Mouse (Mus musculus): ENCODE results near the gene Ccsap.

Ccsap gene

GRCm38 (mm10) chr8:123807024-123807431, 53.0 kb downstream of the Ccsap start:
- no peak for DNase-seq (ENCODE audit: extremely low read depth, low read depth, low spot score)

GRCm38 (mm10) chr8:123806374-123806935, 53.6 kb downstream of the Ccsap start:
- DNase-seq (ENCODE audit: extremely low read depth, low read depth, low spot score) = no peak

- DNase-seq (ENCODE audit: extremely low read depth, low read depth, low spot score) = no peak
Observed at GRCm38 (mm10) chr8:123805718-123806373, 54.2 kb downstream of the Ccsap start, which contains the start of gene Rab4a. Rab4a (plus strand) TSS chr8:123805985.

DNA sequence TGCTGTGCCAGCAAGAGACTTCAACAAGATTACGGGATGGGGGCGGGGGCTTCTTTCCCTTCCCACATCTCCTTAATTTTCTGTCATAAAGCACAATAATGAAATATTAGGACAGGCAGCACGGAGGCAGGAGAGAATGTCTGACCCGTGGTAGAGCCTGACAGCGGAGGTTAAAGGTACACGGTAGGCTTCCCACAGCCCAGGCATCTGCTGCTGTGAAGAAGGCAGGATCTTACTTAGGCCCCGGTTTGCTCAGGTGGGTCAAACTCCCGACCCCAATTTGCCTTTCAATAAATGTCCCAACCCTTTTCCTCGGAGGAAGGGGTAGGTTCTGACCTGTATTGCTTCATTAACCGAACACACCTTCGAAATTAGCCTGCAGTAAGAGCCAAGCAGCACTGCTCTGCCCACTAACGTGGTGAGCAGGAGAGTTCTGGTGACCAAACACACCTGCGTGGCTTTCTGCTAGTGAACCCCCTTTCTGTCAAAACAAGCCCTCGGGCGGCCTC, 54.7 kb downstream of the Ccsap start:
- no peak for DNase-seq (ENCODE audit: extremely low read depth, low read depth, low spot score)

DNA sequence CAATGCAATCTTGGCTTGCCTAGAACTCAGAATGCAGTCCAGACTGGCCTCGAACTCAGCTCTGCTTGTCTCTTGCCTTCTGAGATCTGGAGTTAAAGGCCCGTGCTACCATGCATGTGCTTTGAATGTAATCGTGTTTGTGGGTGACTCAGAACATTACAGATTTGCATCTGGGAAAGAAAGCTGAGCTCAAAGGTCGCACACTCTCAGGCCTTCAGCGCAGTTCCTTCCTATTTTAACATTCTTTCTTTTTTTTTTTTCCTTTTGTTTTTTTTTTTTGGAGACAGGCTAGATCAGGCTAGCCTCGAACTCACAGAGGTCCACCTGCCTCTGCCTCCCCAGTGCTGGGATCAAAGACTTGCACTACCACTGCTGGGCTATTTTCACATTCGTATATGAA, 55.4 kb downstream of the Ccsap start:
- DNase-seq (ENCODE audit: extremely low read depth, low read depth, low spot score) = no peak

DNA sequence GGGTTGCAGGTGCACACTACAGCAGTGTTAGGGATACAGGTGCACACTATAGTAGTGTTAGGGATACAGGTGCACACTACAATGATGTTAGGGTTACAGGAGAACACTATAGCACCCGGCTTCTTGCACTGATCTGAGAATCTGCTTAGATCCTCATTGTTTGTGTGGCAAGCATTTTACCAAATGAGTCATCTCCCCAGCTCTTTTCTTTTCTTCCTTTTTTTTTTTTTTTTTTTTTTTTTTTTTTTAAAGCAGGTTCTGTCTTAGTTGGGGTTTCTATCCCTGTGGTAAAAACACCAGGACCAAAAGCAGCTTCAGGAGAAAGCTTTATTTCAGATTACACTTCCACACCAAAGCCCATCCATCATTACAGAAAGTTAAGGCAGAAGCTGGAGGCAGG, 56.4 kb downstream of the Ccsap start:
- DNase-seq (ENCODE audit: extremely low read depth, low read depth, low spot score) = no peak

- DNase-seq (ENCODE audit: extremely low read depth, low read depth, low spot score) = no peak
Observed at GRCm38 (mm10) chr8:123801538-123801937, 58.5 kb downstream of the Ccsap start.

DNA sequence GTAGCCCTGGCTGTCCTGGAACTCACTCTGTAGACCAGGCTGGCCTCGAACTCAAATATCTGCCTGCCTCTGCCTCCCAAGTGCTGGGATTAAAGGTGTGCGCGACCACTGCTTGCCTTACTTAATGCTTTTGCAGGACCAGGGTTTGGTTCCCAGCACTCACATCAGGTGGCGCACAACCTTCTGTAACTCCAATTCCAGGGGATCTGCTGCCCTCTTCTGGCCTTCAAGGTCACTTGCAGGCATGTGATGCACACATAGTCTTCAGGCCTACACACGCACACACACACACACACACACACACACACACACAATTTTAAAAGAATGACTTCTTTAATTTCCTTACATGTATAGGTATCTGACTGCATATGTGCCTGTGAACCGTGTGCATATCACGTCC, 59.1 kb downstream of the Ccsap start:
- DNase-seq (ENCODE audit: extremely low read depth, low read depth, low spot score) = no peak

DNA sequence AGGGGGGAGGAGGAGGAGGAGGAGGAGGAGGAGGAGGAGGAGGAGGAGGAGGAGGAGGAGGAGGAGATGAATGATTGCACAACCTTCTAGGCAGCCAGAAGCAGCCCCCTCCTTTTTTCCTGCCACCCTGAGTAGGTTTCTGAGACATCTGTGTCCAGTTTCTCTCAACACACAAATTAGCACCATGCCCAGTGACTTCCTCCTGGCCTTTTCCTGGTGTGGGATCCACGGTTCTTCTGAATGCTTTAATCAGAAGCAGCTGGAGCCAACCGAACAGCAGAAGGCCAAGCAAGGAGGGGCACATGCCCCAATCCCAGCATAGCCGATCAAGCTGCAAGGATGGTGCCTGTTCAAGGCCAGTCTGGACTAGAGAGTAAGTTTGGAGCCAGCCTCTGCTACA, 60.1 kb downstream of the Ccsap start:
- no peak for DNase-seq (ENCODE audit: extremely low read depth, low read depth, low spot score)

DNA sequence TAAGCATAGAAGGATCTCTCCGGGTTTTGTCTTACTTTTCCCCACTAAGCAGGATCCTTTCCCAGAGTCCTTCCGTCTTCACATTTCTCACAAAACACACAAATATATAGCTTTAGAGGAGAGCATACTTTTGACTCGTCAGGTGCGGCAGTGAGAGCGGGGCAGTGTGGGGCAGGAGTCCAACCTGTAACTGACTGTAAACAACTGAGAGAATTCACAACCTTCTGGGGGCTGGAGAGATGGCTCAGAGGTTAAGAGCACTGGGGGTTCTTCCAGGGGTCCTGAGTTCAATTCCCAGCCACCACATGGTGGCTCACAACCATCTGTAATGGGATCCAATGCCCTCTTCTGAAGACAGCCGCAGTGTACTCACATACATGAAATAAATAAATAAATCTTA, 60.6 kb downstream of the Ccsap start:
- DNase-seq (ENCODE audit: extremely low read depth, low read depth, low spot score) = no peak

GRCm38 (mm10) chr8:123797928-123798327, 62.1 kb downstream of the Ccsap start:
- DNase-seq (ENCODE audit: extremely low read depth, low read depth, low spot score) = no peak

- no peak for DNase-seq (ENCODE audit: extremely low read depth, low read depth, low spot score)
Observed at GRCm38 (mm10) chr8:123796758-123797157, 63.3 kb downstream of the Ccsap start.

GRCm38 (mm10) chr8:123794766-123795165, 65.2 kb downstream of the Ccsap start:
- DNase-seq (ENCODE audit: extremely low read depth, low read depth, low spot score) = no peak

- no peak for DNase-seq (ENCODE audit: extremely low read depth, low read depth, low spot score)
Observed at GRCm38 (mm10) chr8:123793900-123794299, 66.1 kb downstream of the Ccsap start.

GRCm38 (mm10) chr8:123791845-123792225, 68.2 kb downstream of the Ccsap start:
- DNase-seq (ENCODE audit: extremely low read depth, low read depth, low spot score) = no peak

GRCm38 (mm10) chr8:123791101-123791844, 68.7 kb downstream of the Ccsap start:
- DNase-seq (ENCODE audit: extremely low read depth, low read depth, low spot score) = no peak

Measured in fat pad, adult 2 months (tissue).